Mouse (Mus musculus) stomach, postnatal 0 days (tissue): ENCODE measurements around the gene Gm45618.

Experiments
- CTCF ChIP-seq: IDR thresholded peaks from 2 replicates; pipeline ENCODE4 v1.5.1; 2016; ENCODE audit warnings: antibody characterized with exemption, low read depth, mild to moderate bottlenecking, moderate library complexity
- EP300 ChIP-seq: optimal IDR thresholded peaks from 2 replicates; pipeline ENCODE3; 2016; ENCODE audit warnings: antibody characterized with exemption

DNA sequence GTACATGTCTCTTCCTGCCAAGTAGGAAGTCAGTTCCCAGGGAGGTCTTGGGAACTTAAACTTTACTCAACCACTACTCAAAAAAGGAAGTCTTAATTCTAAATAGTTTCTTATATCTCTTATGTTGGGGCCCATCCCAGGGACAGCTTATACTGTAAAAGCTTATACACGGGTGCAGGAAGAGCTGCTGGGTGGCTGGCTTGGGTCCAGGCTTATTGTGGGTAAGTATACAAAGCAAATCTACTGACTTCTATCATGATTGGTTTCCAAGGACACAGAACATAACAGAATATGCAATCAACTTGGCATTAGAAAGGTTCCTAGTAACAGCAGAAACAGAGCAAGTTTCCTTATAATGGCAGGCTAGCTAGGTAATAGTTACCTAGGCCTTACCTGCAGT, 34.8 kb upstream of the Gm45618 start:
- no peak for TF ChIP-seq CTCF
- no peak for TF ChIP-seq EP300
